Mouse (Mus musculus): Measurements from ENCODE around the gene Ammecr1. TPM values are rescaled to one million over a fixed set of nuclear protein-coding genes. Genes with fewer than 3 reads are reported as not detected.

Ammecr1 gene
- polyA plus RNA-seq, 1 experiment from 2014 or later: 17.1 TPM

DNA sequence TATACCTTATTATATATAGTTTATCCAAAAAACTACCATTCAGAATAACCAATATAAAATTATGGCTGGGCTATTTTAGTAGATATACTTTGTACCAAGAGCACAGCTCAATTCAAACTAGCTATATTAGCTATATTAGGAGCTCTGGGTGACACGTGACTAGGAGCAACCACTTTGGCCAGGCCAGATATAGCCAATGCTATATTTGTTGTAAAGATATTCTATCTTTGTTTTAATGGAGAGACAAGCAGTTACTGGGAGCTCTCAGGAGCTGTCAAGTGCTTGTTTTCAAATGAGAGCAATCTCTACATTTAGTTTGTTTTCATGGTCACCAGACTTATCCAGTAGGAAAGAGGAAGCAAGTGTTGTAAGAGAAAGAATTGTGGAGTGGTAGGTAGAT is 141.2 kb downstream of the Ammecr1 start:
- H3K27me3 ChIP-seq (ENCODE audit: control insufficient read depth, insufficient read depth, low read length): no peaks in the 10 kb centered on the region
- WGBS: 93% methylated on average over 1 of the region's 1 CpGs

DNA sequence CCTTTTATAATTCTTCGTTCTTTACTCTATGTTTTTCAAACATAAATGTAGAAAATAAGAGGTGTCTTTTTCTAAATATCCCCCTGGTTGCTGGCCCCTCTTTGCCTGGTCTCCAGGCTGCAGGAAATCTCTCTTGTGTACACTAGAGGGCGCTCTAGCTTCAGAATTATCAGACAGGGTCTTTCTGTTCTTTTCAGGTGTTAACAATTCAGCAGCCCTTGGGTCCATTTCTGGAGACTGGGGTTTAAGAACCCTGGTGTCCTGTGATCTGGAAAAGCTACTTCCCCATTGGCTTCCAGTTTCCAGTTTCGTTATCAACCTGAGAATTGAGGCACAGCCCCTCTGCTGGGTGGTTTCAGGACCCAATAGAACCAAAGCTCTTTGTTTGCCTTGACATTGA is 144.7 kb downstream of the Ammecr1 start:
- H3K27ac ChIP-seq (replicated peaks; ENCODE audit: low read depth, low read length): no peak overlapping the region
- H3K4me2 ChIP-seq (ENCODE audit: low read depth, low read length): no peak overlapping the region
- no peaks in the 10 kb centered on the region for H3K4me1 ChIP-seq (ENCODE audit: control insufficient read depth, insufficient read depth, low read length)
- no peak for ATAC-seq (replicated peaks; ENCODE audit: insufficient number of reproducible peaks, low FRiP score, low TSS enrichment, low read depth)
- DNase-seq (ENCODE audit: low spot score): peak; percentile 60
- no peaks in the 10 kb centered on the region for H3K9me3 ChIP-seq (replicated peaks; ENCODE audit: control insufficient read depth, low read length)
- H3K36me3 ChIP-seq (replicated peaks; ENCODE audit: control insufficient read depth, insufficient read depth, low read depth, low read length): no peaks in the 10 kb centered on the region
- no peak overlapping the region for H3K9ac ChIP-seq (replicated peaks; ENCODE audit: low read length)
- no peak overlapping the region for H3K4me3 ChIP-seq (ENCODE audit: low read depth, low read length)
- H3K27me3 ChIP-seq (ENCODE audit: control insufficient read depth, insufficient read depth, low read length): no peaks in the 10 kb centered on the region
- 31% methylated on average over 3 of the region's 3 CpGs for WGBS

More for the DNA sequence above, 141.2 kb downstream of the Ammecr1 start:
- H3K4me2 ChIP-seq (ENCODE audit: low read depth, low read length): no peak overlapping the region
- no peaks in the 10 kb centered on the region for H3K4me1 ChIP-seq (ENCODE audit: control insufficient read depth, insufficient read depth, low read length)
- no peak overlapping the region for H3K27ac ChIP-seq (replicated peaks; ENCODE audit: low read depth, low read length)
- no peaks in the 10 kb centered on the region for H3K36me3 ChIP-seq (replicated peaks; ENCODE audit: control insufficient read depth, insufficient read depth, low read depth, low read length)
- no peaks in the 10 kb centered on the region for H3K9me3 ChIP-seq (replicated peaks; ENCODE audit: control insufficient read depth, low read length)
- no peak overlapping the region for H3K9ac ChIP-seq (replicated peaks; ENCODE audit: low read length)
- DNase-seq (ENCODE audit: low spot score): no peak
- H3K4me3 ChIP-seq (ENCODE audit: low read depth, low read length): no peak overlapping the region
- ATAC-seq (replicated peaks; ENCODE audit: insufficient number of reproducible peaks, low FRiP score, low TSS enrichment, low read depth): no peak

DNA sequence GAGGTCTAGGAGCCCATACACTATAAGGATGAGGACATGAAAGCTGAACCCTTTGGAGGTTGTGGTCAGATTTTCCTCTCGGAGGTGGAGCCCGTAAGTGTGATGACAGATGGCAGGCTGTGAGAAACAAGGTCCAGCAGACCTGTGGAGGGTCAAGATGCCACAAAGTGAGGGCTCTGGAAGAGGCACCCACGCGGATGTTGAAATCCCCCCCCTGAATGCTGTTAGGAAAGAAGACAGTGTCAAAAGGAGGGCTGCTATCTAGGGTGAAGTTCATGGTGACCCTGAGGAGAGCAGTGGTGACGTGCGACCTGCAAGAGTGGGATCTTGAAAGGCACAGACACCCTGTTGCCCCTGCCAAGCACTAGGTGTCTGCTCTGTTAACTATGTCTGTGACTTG is 145.3 kb downstream of the Ammecr1 start:
- Histone ChIP-seq H3K4me2 (ENCODE audit: low read depth, low read length) (no peak overlapping the region), H3K27me3 (ENCODE audit: control insufficient read depth, insufficient read depth, low read length) (no peaks in the 10 kb centered on the region), H3K9me3 (replicated peaks; ENCODE audit: control insufficient read depth, low read length) (no peaks in the 10 kb centered on the region), H3K27ac (replicated peaks; ENCODE audit: low read depth, low read length) (no peak overlapping the region), H3K9ac (replicated peaks; ENCODE audit: low read length) (no peak overlapping the region), H3K4me3 (ENCODE audit: low read depth, low read length) (no peak overlapping the region), H3K4me1 (ENCODE audit: control insufficient read depth, insufficient read depth, low read length) (no peaks in the 10 kb centered on the region), H3K36me3 (replicated peaks; ENCODE audit: control insufficient read depth, insufficient read depth, low read depth, low read length) (no peaks in the 10 kb centered on the region)
- no peak for ATAC-seq (replicated peaks; ENCODE audit: insufficient number of reproducible peaks, low FRiP score, low TSS enrichment, low read depth)
- DNase-seq (ENCODE audit: low spot score): no peak
- WGBS: 85% methylated on average over 6 of the region's 6 CpGs

DNA sequence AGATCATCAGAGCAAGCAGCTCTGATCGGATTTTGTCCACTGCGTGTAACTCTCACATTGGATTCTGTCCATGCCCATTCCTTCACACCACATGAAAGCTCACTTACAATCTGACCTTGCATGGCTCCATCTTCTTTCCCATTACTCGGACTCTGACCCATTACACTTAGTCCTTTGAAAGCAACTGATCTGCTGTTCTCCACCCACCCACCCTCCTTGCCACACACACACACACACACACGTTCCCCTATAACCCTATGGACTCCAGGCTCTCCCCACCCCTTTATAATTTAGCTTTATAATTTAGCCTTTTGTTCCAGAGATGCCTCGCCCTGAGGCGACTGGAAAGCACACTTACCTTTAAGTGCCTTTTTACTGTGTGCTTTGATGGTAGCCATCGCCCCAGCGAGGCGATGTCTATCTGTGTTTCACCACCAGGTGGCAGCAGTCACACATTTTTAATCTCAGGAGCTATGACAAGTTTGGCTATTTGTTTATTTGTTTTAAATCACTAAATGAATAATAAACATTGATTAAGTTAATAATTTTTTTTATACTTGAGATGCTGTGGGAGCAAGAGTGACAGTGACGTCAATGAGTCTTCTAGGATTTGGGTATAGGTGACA is 148.4 kb downstream of the Ammecr1 start:
- peak; percentile 65 for DNase-seq (ENCODE audit: low spot score)
- Histone ChIP-seq H3K27ac (replicated peaks; ENCODE audit: low read depth, low read length) (no peak overlapping the region), H3K9ac (replicated peaks; ENCODE audit: low read length) (no peak overlapping the region), H3K4me2 (ENCODE audit: low read depth, low read length) (no peak overlapping the region), H3K9me3 (replicated peaks; ENCODE audit: control insufficient read depth, low read length) (no peaks in the 10 kb centered on the region), H3K27me3 (ENCODE audit: control insufficient read depth, insufficient read depth, low read length) (no peaks in the 10 kb centered on the region), H3K36me3 (replicated peaks; ENCODE audit: control insufficient read depth, insufficient read depth, low read depth, low read length) (no peaks in the 10 kb centered on the region), H3K4me3 (ENCODE audit: low read depth, low read length) (no peak overlapping the region), H3K4me1 (ENCODE audit: control insufficient read depth, insufficient read depth, low read length) (no peaks in the 10 kb centered on the region)
- WGBS: 39% methylated on average over 10 of the region's 10 CpGs
- ATAC-seq (replicated peaks; ENCODE audit: insufficient number of reproducible peaks, low FRiP score, low TSS enrichment, low read depth): no peak

DNA sequence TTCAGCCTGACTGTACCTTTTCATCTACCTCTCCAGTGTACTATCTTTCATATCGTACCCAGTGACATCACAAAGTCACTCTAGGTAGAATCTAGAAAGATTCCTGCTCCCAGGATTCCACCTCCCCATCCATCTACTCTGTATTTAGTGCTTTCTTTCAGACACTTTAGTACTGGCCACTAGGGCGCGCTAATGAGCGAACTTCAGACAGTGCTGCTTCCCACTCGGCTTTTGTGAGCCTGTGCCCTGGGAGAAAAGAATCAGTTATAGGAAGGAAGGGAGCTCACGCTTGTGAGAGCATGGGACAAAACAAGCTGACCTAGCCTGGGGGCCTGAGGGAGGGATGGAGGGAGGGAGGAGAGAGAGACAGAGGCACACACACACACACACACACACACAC is 153.4 kb downstream of the Ammecr1 start:
- Histone ChIP-seq H3K4me2 (ENCODE audit: low read depth, low read length) (no peak overlapping the region), H3K36me3 (replicated peaks; ENCODE audit: control insufficient read depth, insufficient read depth, low read depth, low read length) (no peaks in the 10 kb centered on the region), H3K27ac (replicated peaks; ENCODE audit: low read depth, low read length) (no peak overlapping the region), H3K9me3 (replicated peaks; ENCODE audit: control insufficient read depth, low read length) (no peaks in the 10 kb centered on the region), H3K4me3 (ENCODE audit: low read depth, low read length) (no peak overlapping the region), H3K9ac (replicated peaks; ENCODE audit: low read length) (no peak overlapping the region), H3K4me1 (ENCODE audit: control insufficient read depth, insufficient read depth, low read length) (no peaks in the 10 kb centered on the region), H3K27me3 (ENCODE audit: control insufficient read depth, insufficient read depth, low read length) (no peaks in the 10 kb centered on the region)
- DNase-seq (ENCODE audit: low spot score) (peak; percentile 54), ATAC-seq (replicated peaks; ENCODE audit: insufficient number of reproducible peaks, low FRiP score, low TSS enrichment, low read depth) (no peak)
- WGBS: 24% methylated on average over 6 of the region's 6 CpGs

DNA sequence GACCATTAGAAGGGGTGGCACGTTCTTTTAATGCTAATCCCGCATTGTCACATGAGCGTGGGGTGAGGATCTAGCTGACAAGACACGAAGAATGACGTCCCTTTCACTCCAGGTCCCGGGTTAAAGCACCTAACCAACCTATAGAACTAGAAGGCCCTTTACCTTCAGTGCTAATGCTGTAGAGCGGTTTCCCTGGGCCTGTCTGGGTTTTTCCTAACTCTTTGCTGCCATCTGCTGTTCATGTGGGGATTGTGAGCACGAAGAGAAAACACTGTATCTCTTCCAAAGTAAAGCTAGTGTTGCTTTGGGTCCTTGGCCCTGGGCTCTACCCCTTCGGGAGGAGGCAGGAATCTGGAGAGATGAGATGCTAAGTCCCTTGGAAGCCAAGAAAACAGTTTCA is 158.1 kb downstream of the Ammecr1 start:
- WGBS: 51% methylated on average over 9 of the region's 9 CpGs
- H3K36me3 ChIP-seq (replicated peaks; ENCODE audit: control insufficient read depth, insufficient read depth, low read depth, low read length): no peaks in the 10 kb centered on the region
- no peaks in the 10 kb centered on the region for H3K4me1 ChIP-seq (ENCODE audit: control insufficient read depth, insufficient read depth, low read length)
- peak; percentile 68 for DNase-seq (ENCODE audit: low spot score)
- H3K9me3 ChIP-seq (replicated peaks; ENCODE audit: control insufficient read depth, low read length): no peaks in the 10 kb centered on the region
- no peak overlapping the region for H3K27ac ChIP-seq (replicated peaks; ENCODE audit: low read depth, low read length)
- no peak for ATAC-seq (replicated peaks; ENCODE audit: insufficient number of reproducible peaks, low FRiP score, low TSS enrichment, low read depth)
- H3K27me3 ChIP-seq (ENCODE audit: control insufficient read depth, insufficient read depth, low read length): no peaks in the 10 kb centered on the region
- no peak overlapping the region for H3K4me3 ChIP-seq (ENCODE audit: low read depth, low read length)
- H3K4me2 ChIP-seq (ENCODE audit: low read depth, low read length): no peak overlapping the region
- H3K9ac ChIP-seq (replicated peaks; ENCODE audit: low read length): no peak overlapping the region

DNA sequence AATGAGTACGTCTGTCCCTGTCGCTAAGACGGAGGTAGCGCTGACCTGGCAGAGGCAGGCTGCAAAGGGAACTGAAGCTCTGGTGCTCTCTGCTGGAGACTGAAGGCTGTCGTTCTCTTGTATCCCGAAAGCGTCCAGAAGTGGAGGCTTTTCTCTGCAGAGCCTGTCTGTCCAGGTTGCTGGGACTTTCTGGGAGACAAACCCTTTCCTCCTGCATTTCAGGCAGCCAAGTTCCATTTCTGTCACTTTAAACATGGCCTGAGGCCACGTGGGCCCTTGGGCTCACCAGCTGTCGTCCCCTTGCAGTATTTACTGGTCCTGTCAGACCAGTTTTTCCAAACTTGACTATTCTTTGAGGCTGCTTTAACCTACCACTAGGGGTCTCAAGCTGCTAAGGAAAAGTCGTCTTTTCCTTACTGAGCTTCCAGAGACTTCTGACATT is 159.9 kb downstream of the Ammecr1 start:
- no peak overlapping the region for H3K9ac ChIP-seq (replicated peaks; ENCODE audit: low read length)
- no peak overlapping the region for H3K4me2 ChIP-seq (ENCODE audit: low read depth, low read length)
- no peaks in the 10 kb centered on the region for H3K4me1 ChIP-seq (ENCODE audit: control insufficient read depth, insufficient read depth, low read length)
- WGBS: 46% methylated on average over 10 of the region's 10 CpGs
- no peaks in the 10 kb centered on the region for H3K9me3 ChIP-seq (replicated peaks; ENCODE audit: control insufficient read depth, low read length)
- no peaks in the 10 kb centered on the region for H3K36me3 ChIP-seq (replicated peaks; ENCODE audit: control insufficient read depth, insufficient read depth, low read depth, low read length)
- no peak overlapping the region for H3K4me3 ChIP-seq (ENCODE audit: low read depth, low read length)
- no peak for ATAC-seq (replicated peaks; ENCODE audit: insufficient number of reproducible peaks, low FRiP score, low TSS enrichment, low read depth)
- peak; percentile 56 for DNase-seq (ENCODE audit: low spot score)
- H3K27me3 ChIP-seq (ENCODE audit: control insufficient read depth, insufficient read depth, low read length): no peaks in the 10 kb centered on the region
- H3K27ac ChIP-seq (replicated peaks; ENCODE audit: low read depth, low read length): no peak overlapping the region

DNA sequence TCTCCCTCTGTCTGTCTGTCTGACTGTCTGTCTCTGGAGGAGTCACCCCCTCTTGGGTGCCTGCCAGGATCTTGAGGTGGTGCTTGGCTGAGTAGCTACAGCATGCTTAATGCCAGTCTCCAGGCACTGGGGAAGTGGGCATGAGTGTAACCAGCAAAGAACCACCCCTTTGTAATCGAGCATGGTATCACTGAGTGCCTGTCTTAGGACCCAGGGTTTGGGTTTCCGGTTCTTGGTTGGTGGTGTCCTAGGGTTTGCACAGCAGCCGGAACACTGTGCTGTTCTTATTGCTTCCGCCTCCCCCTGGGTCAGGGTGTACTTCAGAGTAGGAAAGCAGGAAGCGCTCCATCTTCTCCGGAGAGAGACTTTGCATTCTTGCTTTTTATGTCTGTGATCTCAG is 160.4 kb downstream of the Ammecr1 start:
- no peak overlapping the region for H3K9ac ChIP-seq (replicated peaks; ENCODE audit: low read length)
- no peak overlapping the region for H3K4me3 ChIP-seq (ENCODE audit: low read depth, low read length)
- no peak overlapping the region for H3K27ac ChIP-seq (replicated peaks; ENCODE audit: low read depth, low read length)
- no peak for DNase-seq (ENCODE audit: low spot score)
- H3K27me3 ChIP-seq (ENCODE audit: control insufficient read depth, insufficient read depth, low read length): no peaks in the 10 kb centered on the region
- no peak overlapping the region for H3K4me2 ChIP-seq (ENCODE audit: low read depth, low read length)
- ATAC-seq (replicated peaks; ENCODE audit: insufficient number of reproducible peaks, low FRiP score, low TSS enrichment, low read depth): no peak
- 70% methylated on average over 6 of the region's 6 CpGs for WGBS
- no peaks in the 10 kb centered on the region for H3K4me1 ChIP-seq (ENCODE audit: control insufficient read depth, insufficient read depth, low read length)
- H3K9me3 ChIP-seq (replicated peaks; ENCODE audit: control insufficient read depth, low read length): no peaks in the 10 kb centered on the region
- H3K36me3 ChIP-seq (replicated peaks; ENCODE audit: control insufficient read depth, insufficient read depth, low read depth, low read length): no peaks in the 10 kb centered on the region

Measured in embryonic facial prominence, embryonic 11.5 days (tissue).